Mouse (Mus musculus) heart, embryonic 16.5 days (tissue): ENCODE measurements around the gene Slc25a22. TPM values are rescaled to one million over a fixed set of nuclear protein-coding genes. Genes with fewer than 3 reads are reported as not detected.

Experiments used
- ATAC-seq: fragments of 200-750 bp; cut with Nextera tagmentation; replicated peaks from 2 replicates; pipeline ENCODE4 v1.8.0; 2017; ENCODE audit warnings: moderate number of reproducible peaks; ENCODE audit not compliant: insufficient read depth, low FRiP score; ENCODE audit errors: extremely low read depth
- H3K27ac ChIP-seq: fragments of 300-500 bp; sonication (generic); 2 replicates; pipeline ENCODE4 v1.5.1; 2014; ENCODE audit warnings: mild to moderate bottlenecking, low read length, control low read depth, moderate library complexity
- H3K27me3 ChIP-seq: fragments of 300-500 bp; sonication (generic); 2 replicates; pipeline ENCODE4 v1.6.1; 2014; ENCODE audit warnings: low read length, mixed read lengths; ENCODE audit not compliant: control insufficient read depth, insufficient read depth
- H3K36me3 ChIP-seq: fragments of 300-500 bp; sonication (generic); 2 replicates; pipeline ENCODE4 v1.6.1; 2014; ENCODE audit not compliant: control insufficient read depth, insufficient read depth
- H3K4me1 ChIP-seq: fragments of 300-500 bp; sonication (generic); 2 replicates; pipeline ENCODE4 v1.6.1; 2014; ENCODE audit warnings: low read length, mixed read lengths; ENCODE audit not compliant: control insufficient read depth, insufficient read depth
- H3K4me2 ChIP-seq: fragments of 300-500 bp; sonication (generic); 2 replicates; pipeline ENCODE4 v1.6.1; 2014; ENCODE audit warnings: low read depth, mild to moderate bottlenecking, control low read depth, low read length
- H3K4me3 ChIP-seq: fragments of 300-500 bp; sonication (generic); 2 replicates; pipeline ENCODE4 v1.5.1; 2014; ENCODE audit warnings: mild to moderate bottlenecking, control low read depth, low read length
- H3K9ac ChIP-seq: fragments of 300-500 bp; sonication (generic); 2 replicates; pipeline ENCODE4 v1.6.1; 2014; ENCODE audit warnings: low read length, control low read depth
- H3K9me3 ChIP-seq: fragments of 300-500 bp; sonication (generic); replicated peaks from 2 replicates; pipeline ENCODE4 v1.6.1; 2016; ENCODE audit warnings: low read length; ENCODE audit not compliant: control insufficient read depth
- WGBS: fragments of 180-500 bp; shearing (Covaris S2); extraction: QIAGEN DNeasy Blood & Tissue Kit; methylation state at CpG from one replicate; pipeline ENCODE4 v1.1.7; 2014; 5-methylcytosine and 5-hydroxymethylcytosine counted together
- polyA plus RNA-seq: library from polyadenylated mRNA; unstranded; fragments of >200 nt; fragmentation: Nextera tagmentation; extraction: Ambion mirVana; gene quantifications from 2 replicates; pipeline ENCODE4 v1.2.1, GENCODE M21; 2015

Gene Slc25a22
- 17.8 and 19.7 TPM in 2 replicates for polyA plus RNA-seq

- Histone ChIP-seq H3K36me3 (peaks cover 12% of the 10 kb centered on the region), H3K4me1 (peaks cover 29% of the 10 kb centered on the region), H3K27me3 (no peaks in the 10 kb centered on the region), H3K4me2 (peak within 1 kb of the TSS; percentile 74), H3K4me3 (peak within 1 kb of the TSS; percentile 74), H3K9ac (peak within 1 kb of the TSS; percentile 77), H3K9me3 (no peaks in the 10 kb centered on the region), H3K27ac (peak within 1 kb of the TSS; percentile 58; the same call in 1 of the 2 replicates)
- WGBS, result 6% methylated on average over 53 of the region's 53 CpGs
- ATAC-seq, result peak; percentile 81
Observed at GRCm38 (mm10) chr7:141437178-141438120, at the start of gene Slc25a22. Gene Slc25a22, minus strand, starts transcription at chr7:141437892.

- Histone ChIP-seq H3K9me3 (no peaks in the 10 kb centered on the region), H3K27me3 (no peaks in the 10 kb centered on the region), H3K4me3 (no peak overlapping the region), H3K36me3 (peaks cover 2% of the 10 kb centered on the region; the same call in 1 of the 2 replicates), H3K27ac (no peak overlapping the region), H3K4me1 (peaks cover 7% of the 10 kb centered on the region), H3K9ac (no peak overlapping the region), H3K4me2 (no peak overlapping the region)
- ATAC-seq, result no peak
- 66% methylated on average over 7 of the region's 7 CpGs for WGBS
Observed at GRCm38 (mm10) chr7:141487141-141487540, 49.4 kb upstream of the Slc25a22 start.

GRCm38 (mm10) chr7:141486239-141486638 lies 48.5 kb upstream of the Slc25a22 start:
- no peak for ATAC-seq
- Histone ChIP-seq H3K4me2 (no peak overlapping the region), H3K36me3 (no peaks in the 10 kb centered on the region; the same call in 1 of the 2 replicates), H3K9ac (no peak overlapping the region), H3K4me1 (peaks cover 12% of the 10 kb centered on the region), H3K27me3 (no peaks in the 10 kb centered on the region), H3K27ac (no peak overlapping the region), H3K9me3 (no peaks in the 10 kb centered on the region), H3K4me3 (no peak overlapping the region)
- 88% methylated on average over 1 of the region's 1 CpGs for WGBS

- H3K36me3 ChIP-seq, result no peaks in the 10 kb centered on the region; the same call in 1 of the 2 replicates
- no peaks in the 10 kb centered on the region for H3K9me3 ChIP-seq
- peaks cover 18% of the 10 kb centered on the region for H3K4me1 ChIP-seq
- H3K4me2 ChIP-seq, result no peak overlapping the region
- H3K27ac ChIP-seq, result no peak overlapping the region
- no peaks in the 10 kb centered on the region for H3K27me3 ChIP-seq
- 90% methylated on average over 2 of the region's 2 CpGs for WGBS
- H3K9ac ChIP-seq, result no peak overlapping the region
- H3K4me3 ChIP-seq, result no peak overlapping the region
- no peak for ATAC-seq
Observed at GRCm38 (mm10) chr7:141485606-141486005, 47.9 kb upstream of the Slc25a22 start.

GRCm38 (mm10) chr7:141485186-141485585 lies 47.5 kb upstream of the Slc25a22 start:
- Histone ChIP-seq H3K4me3 (no peak overlapping the region), H3K9ac (no peak overlapping the region), H3K36me3 (no peaks in the 10 kb centered on the region; the same call in 1 of the 2 replicates), H3K4me2 (no peak overlapping the region), H3K27ac (no peak overlapping the region), H3K27me3 (no peaks in the 10 kb centered on the region), H3K9me3 (no peaks in the 10 kb centered on the region), H3K4me1 (peaks cover 21% of the 10 kb centered on the region)
- 75% methylated on average over 2 of the region's 2 CpGs for WGBS
- no peak for ATAC-seq

- WGBS, result 70% methylated on average over 5 of the region's 5 CpGs
Observed at GRCm38 (mm10) chr7:141484186-141485120, 46.8 kb upstream of the Slc25a22 start.

GRCm38 (mm10) chr7:141483114-141483653 lies 45.5 kb upstream of the Slc25a22 start:
- H3K36me3 ChIP-seq, result no peaks in the 10 kb centered on the region; the same call in 1 of the 2 replicates
- no peak for ATAC-seq
- WGBS, result 76% methylated on average over 6 of the region's 6 CpGs
- H3K9me3 ChIP-seq, result no peaks in the 10 kb centered on the region
- H3K9ac ChIP-seq, result no peak overlapping the region
- no peak overlapping the region for H3K27ac ChIP-seq
- peaks cover 26% of the 10 kb centered on the region for H3K4me1 ChIP-seq
- no peak overlapping the region for H3K4me3 ChIP-seq
- H3K4me2 ChIP-seq, result no peak overlapping the region
- H3K27me3 ChIP-seq, result no peaks in the 10 kb centered on the region

More at GRCm38 (mm10) chr7:141484186-141485120, 46.8 kb upstream of the Slc25a22 start:
- no peak overlapping the region for H3K27ac ChIP-seq
- no peak for ATAC-seq
- no peak overlapping the region for H3K9ac ChIP-seq
- H3K4me2 ChIP-seq, result no peak overlapping the region
- H3K27me3 ChIP-seq, result no peaks in the 10 kb centered on the region
- H3K9me3 ChIP-seq, result no peaks in the 10 kb centered on the region
- H3K4me1 ChIP-seq, result peaks cover 21% of the 10 kb centered on the region
- no peak overlapping the region for H3K4me3 ChIP-seq
- H3K36me3 ChIP-seq, result no peaks in the 10 kb centered on the region; the same call in 1 of the 2 replicates

GRCm38 (mm10) chr7:141482531-141483024 lies 44.9 kb upstream of the Slc25a22 start:
- Histone ChIP-seq H3K9ac (peak overlapping the region; percentile 75), H3K27me3 (no peaks in the 10 kb centered on the region), H3K36me3 (no peaks in the 10 kb centered on the region; the same call in 1 of the 2 replicates), H3K9me3 (no peaks in the 10 kb centered on the region), H3K4me2 (peak overlapping the region; percentile 99), H3K27ac (no peak overlapping the region), H3K4me3 (peak overlapping the region; percentile 65), H3K4me1 (peaks cover 32% of the 10 kb centered on the region)
- ATAC-seq, result no peak
- WGBS, result 22% methylated on average over 11 of the region's 11 CpGs
